Mouse (Mus musculus) lung, postnatal 0 days (tissue): Measurements from ENCODE around the gene Pygm.

Source experiments
- CTCF ChIP-seq: IDR thresholded peaks from 2 replicates; pipeline ENCODE4 v1.5.1; 2016; ENCODE audit warnings: antibody characterized with exemption, mild to moderate bottlenecking
- EP300 ChIP-seq: IDR thresholded peaks from 2 replicates; pipeline ENCODE4 v1.6.1; 2016; ENCODE audit warnings: antibody characterized with exemption, mild to moderate bottlenecking, control low read depth

DNA sequence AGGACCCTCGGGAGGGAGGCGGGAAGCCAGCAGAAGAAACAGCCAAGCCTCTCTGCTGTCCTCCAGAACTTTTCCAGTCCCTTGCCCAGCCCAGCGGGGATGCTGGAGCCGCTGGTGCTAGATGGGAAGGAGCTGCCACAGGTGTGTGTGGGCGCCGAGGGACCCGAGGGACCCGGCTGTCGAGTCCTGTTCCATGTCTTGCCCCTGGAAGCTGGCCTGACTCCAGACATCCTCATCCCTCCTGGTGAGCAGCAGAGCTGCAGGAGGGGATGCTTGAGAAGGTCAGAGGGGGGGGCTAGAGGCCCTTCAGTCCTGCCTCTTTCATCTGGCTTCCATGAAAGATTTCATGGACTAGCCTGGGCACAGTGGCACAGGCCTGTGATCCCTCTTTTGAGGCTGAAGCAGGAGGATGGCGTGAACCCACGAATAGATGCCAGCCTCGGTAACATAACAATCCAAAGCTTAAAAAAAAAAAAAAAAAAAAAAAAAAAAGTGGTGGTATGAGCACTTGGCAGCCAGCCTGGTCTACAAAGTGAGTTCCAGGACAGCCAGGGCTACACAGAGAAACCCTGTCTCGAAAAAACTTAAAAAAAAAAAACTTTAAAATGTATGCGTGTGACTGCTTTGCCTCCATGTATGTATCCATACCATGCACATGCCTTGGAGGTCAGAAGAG, 32.6 kb upstream of the Pygm start:
- TF ChIP-seq CTCF (no peak), EP300 (no peak)
